Comparison of ENCODE assay signal across 10 mouse cellular contexts in genomic region chr2:166100309-166101262, GRCm38 (mm10). TPM values are rescaled to one million over a fixed set of nuclear protein-coding genes. Genes with fewer than 3 reads are reported as not detected.
DNase-seq lines count a peak whose midpoint lies in the region; ATAC-seq and TF ChIP-seq lines count a peak whose summit lies in the region.
"Had no signal": no experiment of that assay in that cellular context is flagged by ENCODE, and none has a peak within 500 bp of the region (broad histone marks: within the 10 kb centered on the region; RNA-seq: fewer than 3 reads in every experiment).

No protein-coding gene starts in this region.

- H3K4me3 ChIP-seq in forebrain, embryonic 14.5 days (ENCODE audit: low read depth, low read length): no peak overlapping the region
- H3K4me3 ChIP-seq in forebrain, embryonic 11.5 days (ENCODE audit: low read depth, low read length): no peak overlapping the region
- no peak overlapping the region for H3K4me3 ChIP-seq in layer of hippocampus, adult 2 months
- H3K4me3 ChIP-seq: stomach, embryonic 15.5 days had no signal

- peaks cover 4% of the 10 kb centered on the region; the same call in 1 of the 2 replicates for H3K4me1 ChIP-seq in forebrain, embryonic 14.5 days (ENCODE audit: control insufficient read depth, insufficient read depth, low read length)
- no peaks in the 10 kb centered on the region for H3K4me1 ChIP-seq in forebrain, embryonic 11.5 days (replicated peaks; ENCODE audit: control insufficient read depth, insufficient read depth, low read length)
- H3K4me1 ChIP-seq: stomach, embryonic 15.5 days had no signal

- 61% methylated on average over 21 of the region's 21 CpGs for WGBS in forebrain, embryonic 14.5 days
- WGBS in forebrain, embryonic 11.5 days: 91% methylated on average over 21 of the region's 21 CpGs

- no peak overlapping the region for H3K27ac ChIP-seq in forebrain, embryonic 14.5 days (ENCODE audit: low read depth, low read length)
- H3K27ac ChIP-seq in forebrain, embryonic 11.5 days (ENCODE audit: low read depth, low read length): no peak overlapping the region
- H3K27ac ChIP-seq in layer of hippocampus, adult 2 months: peak overlapping the region; percentile 59; the same call in 1 of the 2 replicates
- H3K27ac ChIP-seq: stomach, embryonic 15.5 days had no signal

- H3K4me2 ChIP-seq in forebrain, embryonic 14.5 days (ENCODE audit: low read length): no peak overlapping the region
- H3K4me2 ChIP-seq in forebrain, embryonic 11.5 days (ENCODE audit: low read depth, low read length, severe bottlenecking): no peak overlapping the region
- H3K4me2 ChIP-seq: stomach, embryonic 15.5 days had no signal

- H3K36me3 ChIP-seq in forebrain, embryonic 14.5 days (ENCODE audit: control insufficient read depth, insufficient read depth, low read length): no peaks in the 10 kb centered on the region
- H3K36me3 ChIP-seq in forebrain, embryonic 11.5 days (ENCODE audit: control insufficient read depth, insufficient read depth, low read length): no peaks in the 10 kb centered on the region
- H3K36me3 ChIP-seq: stomach, embryonic 15.5 days had no signal

- ATAC-seq in forebrain, embryonic 14.5 days: no peak
- ATAC-seq in forebrain, embryonic 11.5 days (replicated peaks; ENCODE audit: low FRiP score): no peak

- H3K27me3 ChIP-seq in forebrain, embryonic 14.5 days (replicated peaks; ENCODE audit: control insufficient read depth, insufficient read depth, low read length): no peaks in the 10 kb centered on the region
- H3K27me3 ChIP-seq in forebrain, embryonic 11.5 days (ENCODE audit: control insufficient read depth, insufficient read depth, low read length): no peaks in the 10 kb centered on the region
- H3K27me3 ChIP-seq: stomach, embryonic 15.5 days had no signal

- TF ChIP-seq CTCF in layer of hippocampus, adult 2 months (conservative IDR thresholded peaks at IDR 0.05): no peak

- H3K9ac ChIP-seq in forebrain, embryonic 14.5 days (ENCODE audit: low read length): no peak overlapping the region
- H3K9ac ChIP-seq in forebrain, embryonic 11.5 days (ENCODE audit: low read length): no peak overlapping the region
- H3K9ac ChIP-seq: stomach, embryonic 15.5 days had no signal

- no peaks in the 10 kb centered on the region for H3K9me3 ChIP-seq in forebrain, embryonic 14.5 days (replicated peaks; ENCODE audit: control insufficient read depth, low read length)
- no peaks in the 10 kb centered on the region for H3K9me3 ChIP-seq in forebrain, embryonic 11.5 days (ENCODE audit: control insufficient read depth, low read length)
- H3K9me3 ChIP-seq: stomach, embryonic 15.5 days had no signal

- peak; percentile 49 for DNase-seq in forebrain, embryonic 14.5 days (ENCODE audit: low spot score)
- DNase-seq in forebrain, embryonic 11.5 days (ENCODE audit: low spot score): no peak
- peak in 1 of 2 experiments; percentile 59 for DNase-seq in layer of hippocampus, adult 2 months (ENCODE audit: low spot score in 2 of 2)
- no peak for DNase-seq in layer of hippocampus, postnatal 25 days (ENCODE audit: extremely low spot score in 1 of 2, low spot score in 1 of 2)
- peak; percentile 67 for DNase-seq in MN1 (ENCODE audit: low spot score)
- peak; percentile 52 for DNase-seq in layer of hippocampus, adult 9-11 months
- no peak for DNase-seq in gastrocnemius, postnatal 10 days
- no peak for DNase-seq in adipocyte (ENCODE audit: low spot score)
- DNase-seq: kidney, postnatal 4 days had no signal

RNA-seq across cellular contexts. Expression of gene Sulf2, which starts 54.9 kb away (rescaled TPM):
- 33.2 and 40.1 TPM in 2 replicates for polyA plus RNA-seq in forebrain, embryonic 14.5 days (2014; fragmentation: Nextera tagmentation; extraction: Ambion mirVana)
- 97.9 and 102 TPM in 2 replicates for polyA plus RNA-seq in forebrain, embryonic 11.5 days (2014; fragmentation: Nextera tagmentation; extraction: Ambion mirVana)
- total RNA-seq in layer of hippocampus, adult 2 months (2021): 100 to 1,000 TPM in 1 of 2 experiments, 10 to 100 TPM in 1; 93.2 to 114 TPM
- 100 to 1,000 TPM; 127 to 137 TPM for total RNA-seq in layer of hippocampus, postnatal 25 days (2021)
- total RNA-seq in gastrocnemius, postnatal 10 days (2021): 10 to 100 TPM; 25.7 to 30.3 TPM

Comparison
In these comparisons a context has a peak if more than half of its experiments do, and no peak if none do; other contexts are left out.
1. DNase-seq: peak in forebrain, embryonic 14.5 days (single experiment), MN1 (single experiment) and layer of hippocampus, adult 9-11 months (single experiment); none in forebrain, embryonic 11.5 days (single experiment), layer of hippocampus, postnatal 25 days (0 of 2), gastrocnemius, postnatal 10 days (single experiment) and adipocyte (single experiment).